Mouse (Mus musculus): Measurements from ENCODE around the gene Sdc3. TPM values are rescaled to one million over a fixed set of nuclear protein-coding genes. Genes with fewer than 3 reads are reported as not detected.
A peak's percentile ranks its signal among the peaks of the same experiment; 100 is the strongest.

Gene Sdc3
- total and polyA plus RNA-seq, 3 experiments, result 0.01 to 15.7 (median 0.05) TPM

DNA sequence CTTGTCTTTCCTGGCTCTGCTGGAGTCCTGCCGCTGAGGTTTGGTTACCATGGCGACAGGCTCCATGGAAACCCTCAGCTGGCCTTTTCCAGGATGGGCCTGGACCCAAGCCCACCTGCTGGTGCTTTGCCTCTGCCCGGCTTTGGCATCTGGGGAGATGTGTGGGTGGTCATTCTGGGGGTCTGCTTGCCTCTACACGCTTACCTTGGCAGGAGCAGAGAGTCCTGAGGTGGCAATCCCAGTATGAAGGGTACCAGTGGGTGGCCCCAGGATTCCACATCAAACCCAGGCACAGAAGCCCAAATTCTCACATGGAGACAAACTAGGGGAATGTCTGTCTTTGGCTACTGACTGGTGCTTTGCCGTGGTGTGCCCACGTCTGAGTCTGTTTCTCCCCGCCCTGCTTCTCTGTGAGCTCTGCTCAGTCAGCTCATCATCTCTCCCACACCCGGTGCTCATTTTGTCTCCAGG is 73.6 kb downstream of the Sdc3 start:
- ATAC-seq (ENCODE audit: extremely low read depth, insufficient number of reproducible peaks, low FRiP score, poor library complexity, severe bottlenecking), result no peak
- TF ChIP-seq TAL1 (conservative IDR thresholded peaks at IDR 0.05; ENCODE audit: low read depth, low read length), result no peak
- TF ChIP-seq POLR2AphosphoS5 (IDR thresholded peaks at IDR 0.05; ENCODE audit: insufficient replicate concordance, low read depth, low read length), result no peak
- TF ChIP-seq GATA1 (IDR thresholded peaks at IDR 0.05; ENCODE audit: borderline replicate concordance, low read length), result no peak
- TF ChIP-seq GATA2 (IDR thresholded peaks at IDR 0.05; ENCODE audit: borderline replicate concordance, low read depth, low read length), result no peak
- TF ChIP-seq CTCF (IDR thresholded peaks at IDR 0.05; ENCODE audit: low read depth, low read length), result no peak
- Histone ChIP-seq H3K27me3 (ENCODE audit: insufficient read depth, low read length) (peaks cover 40% of the 10 kb centered on the region), H3K9me3 (replicated peaks) (no peaks in the 10 kb centered on the region), H3K4me1 (ENCODE audit: insufficient read depth, low read depth, low read length) (no peaks in the 10 kb centered on the region), H3K4me3 (ENCODE audit: low read depth, low read length) (no peak overlapping the region), H3K36me3 (replicated peaks) (no peaks in the 10 kb centered on the region)
- no peak for DNase-seq (ENCODE audit: low spot score)

DNA sequence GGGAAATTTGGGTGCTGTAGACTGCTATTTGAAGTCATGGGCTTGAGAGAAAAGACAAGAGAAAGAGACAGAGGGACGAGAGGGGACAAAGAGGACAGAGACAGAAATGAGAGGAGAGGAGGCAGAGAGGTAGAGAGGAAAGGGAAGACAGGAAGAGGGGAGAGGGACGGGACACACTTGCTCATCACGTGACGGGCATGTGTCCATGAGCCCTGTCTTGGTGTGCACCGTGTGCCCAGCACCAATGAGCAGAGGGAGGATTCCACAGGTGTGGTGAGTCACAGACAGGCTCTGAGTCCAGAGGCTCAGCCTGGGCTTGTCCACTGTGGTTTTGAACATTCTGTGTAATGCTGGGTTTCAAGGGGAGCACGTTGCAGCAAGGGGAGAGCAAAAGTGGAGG is 75.6 kb downstream of the Sdc3 start:
- H3K9me3 ChIP-seq (replicated peaks), result no peaks in the 10 kb centered on the region
- no peak for TF ChIP-seq GATA2 (IDR thresholded peaks at IDR 0.05; ENCODE audit: borderline replicate concordance, low read depth, low read length)
- no peak for TF ChIP-seq CTCF (IDR thresholded peaks at IDR 0.05; ENCODE audit: low read depth, low read length)
- TF ChIP-seq POLR2AphosphoS5 (IDR thresholded peaks at IDR 0.05; ENCODE audit: insufficient replicate concordance, low read depth, low read length), result no peak
- TF ChIP-seq GATA1 (IDR thresholded peaks at IDR 0.05; ENCODE audit: borderline replicate concordance, low read length), result no peak
- TF ChIP-seq TAL1 (conservative IDR thresholded peaks at IDR 0.05; ENCODE audit: low read depth, low read length), result no peak
- peaks cover 27% of the 10 kb centered on the region for H3K27me3 ChIP-seq (ENCODE audit: insufficient read depth, low read length)
- ATAC-seq (ENCODE audit: extremely low read depth, insufficient number of reproducible peaks, low FRiP score, poor library complexity, severe bottlenecking) (no peak), DNase-seq (ENCODE audit: low spot score) (no peak)
- H3K4me3 ChIP-seq (ENCODE audit: low read depth, low read length), result no peak overlapping the region
- no peaks in the 10 kb centered on the region for H3K4me1 ChIP-seq (ENCODE audit: insufficient read depth, low read depth, low read length)
- H3K36me3 ChIP-seq (replicated peaks), result no peaks in the 10 kb centered on the region

DNA sequence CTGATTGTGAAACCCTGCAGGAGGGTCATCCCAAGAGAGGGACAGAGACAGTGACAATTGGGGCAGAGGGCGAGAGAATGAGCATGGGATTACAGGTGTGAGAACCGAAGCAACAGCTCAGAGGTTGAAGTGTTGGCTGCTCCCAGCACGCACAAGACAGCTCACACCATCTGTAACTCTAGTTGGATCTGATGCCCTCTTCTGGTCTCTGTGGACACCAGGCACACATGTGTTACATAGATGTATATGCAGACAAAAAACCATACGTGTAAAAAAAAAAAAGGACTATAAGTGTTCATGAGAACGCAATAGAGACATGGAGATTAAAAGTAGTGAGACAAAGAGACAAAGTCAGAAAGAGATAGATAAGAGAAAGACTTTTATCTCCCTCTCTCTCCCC is 76.5 kb downstream of the Sdc3 start:
- peaks cover 21% of the 10 kb centered on the region for H3K27me3 ChIP-seq (ENCODE audit: insufficient read depth, low read length)
- TF ChIP-seq TAL1 (conservative IDR thresholded peaks at IDR 0.05; ENCODE audit: low read depth, low read length) (no peak), GATA2 (IDR thresholded peaks at IDR 0.05; ENCODE audit: borderline replicate concordance, low read depth, low read length) (no peak)
- no peak for ATAC-seq (ENCODE audit: extremely low read depth, insufficient number of reproducible peaks, low FRiP score, poor library complexity, severe bottlenecking)

GRCm38 (mm10) chr4:130872414-130872813 is 80.1 kb downstream of the Sdc3 start:
- no peaks in the 10 kb centered on the region; the same call in 1 of the 2 replicates for H3K9me3 ChIP-seq (replicated peaks)
- no peak for DNase-seq (ENCODE audit: low spot score)
- TF ChIP-seq CTCF (IDR thresholded peaks at IDR 0.05; ENCODE audit: low read depth, low read length) (no peak), GATA2 (IDR thresholded peaks at IDR 0.05; ENCODE audit: borderline replicate concordance, low read depth, low read length) (no peak), TAL1 (conservative IDR thresholded peaks at IDR 0.05; ENCODE audit: low read depth, low read length) (no peak), GATA1 (IDR thresholded peaks at IDR 0.05; ENCODE audit: borderline replicate concordance, low read length) (no peak), POLR2AphosphoS5 (IDR thresholded peaks at IDR 0.05; ENCODE audit: insufficient replicate concordance, low read depth, low read length) (no peak)

More for the DNA sequence above, 76.5 kb downstream of the Sdc3 start:
- Histone ChIP-seq H3K9me3 (replicated peaks) (no peaks in the 10 kb centered on the region; the same call in 1 of the 2 replicates), H3K36me3 (replicated peaks) (no peaks in the 10 kb centered on the region), H3K4me3 (ENCODE audit: low read depth, low read length) (no peak overlapping the region), H3K4me1 (ENCODE audit: insufficient read depth, low read depth, low read length) (no peaks in the 10 kb centered on the region)
- no peak for DNase-seq (ENCODE audit: low spot score)

GRCm38 (mm10) chr4:130873440-130873839 is 81.1 kb downstream of the Sdc3 start:
- Histone ChIP-seq H3K27me3 (ENCODE audit: insufficient read depth, low read length) (peaks cover 23% of the 10 kb centered on the region), H3K4me1 (ENCODE audit: insufficient read depth, low read depth, low read length) (no peaks in the 10 kb centered on the region; the same call in 1 of the 2 replicates), H3K9me3 (replicated peaks) (no peaks in the 10 kb centered on the region; the same call in 1 of the 2 replicates), H3K36me3 (replicated peaks) (no peaks in the 10 kb centered on the region), H3K4me3 (ENCODE audit: low read depth, low read length) (no peak overlapping the region)
- DNase-seq (ENCODE audit: low spot score) (no peak), ATAC-seq (ENCODE audit: extremely low read depth, insufficient number of reproducible peaks, low FRiP score, poor library complexity, severe bottlenecking) (no peak)
- peak; percentile 59 for TF ChIP-seq CTCF (IDR thresholded peaks at IDR 0.05; ENCODE audit: low read depth, low read length)
- TF ChIP-seq GATA1 (IDR thresholded peaks at IDR 0.05; ENCODE audit: borderline replicate concordance, low read length), result no peak

More at GRCm38 (mm10) chr4:130872414-130872813, 80.1 kb downstream of the Sdc3 start:
- peaks cover 30% of the 10 kb centered on the region for H3K27me3 ChIP-seq (ENCODE audit: insufficient read depth, low read length)
- H3K36me3 ChIP-seq (replicated peaks), result no peaks in the 10 kb centered on the region
- no peaks in the 10 kb centered on the region for H3K4me1 ChIP-seq (ENCODE audit: insufficient read depth, low read depth, low read length)
- H3K4me3 ChIP-seq (ENCODE audit: low read depth, low read length), result no peak overlapping the region
- ATAC-seq (ENCODE audit: extremely low read depth, insufficient number of reproducible peaks, low FRiP score, poor library complexity, severe bottlenecking), result no peak

DNA sequence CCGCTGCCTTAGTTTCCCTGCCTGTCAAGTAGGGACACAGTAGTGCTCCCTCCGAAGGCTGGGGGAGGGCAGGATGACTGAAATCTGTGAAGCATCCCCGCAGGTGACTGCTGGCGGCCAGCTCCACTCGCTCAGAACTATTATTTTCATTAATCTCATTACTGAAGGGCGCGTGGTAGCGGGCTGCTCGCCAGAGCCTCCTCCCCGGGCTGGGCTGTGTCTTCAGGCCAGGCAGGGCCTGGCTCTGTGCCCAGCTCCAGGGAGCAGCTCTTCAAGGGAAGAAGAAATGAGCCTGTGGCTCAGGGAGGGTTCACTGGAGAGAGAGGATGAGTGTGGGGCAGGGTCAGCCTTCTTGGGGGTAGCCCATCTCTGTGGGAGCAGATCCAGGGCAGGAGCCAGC is 82.3 kb downstream of the Sdc3 start:
- no peaks in the 10 kb centered on the region; the same call in 1 of the 2 replicates for H3K9me3 ChIP-seq (replicated peaks)
- H3K36me3 ChIP-seq (replicated peaks), result no peaks in the 10 kb centered on the region
- peaks cover 26% of the 10 kb centered on the region for H3K27me3 ChIP-seq (ENCODE audit: insufficient read depth, low read length)
- ATAC-seq (ENCODE audit: extremely low read depth, insufficient number of reproducible peaks, low FRiP score, poor library complexity, severe bottlenecking) (no peak), DNase-seq (ENCODE audit: low spot score) (no peak)
- no peak overlapping the region for H3K4me3 ChIP-seq (ENCODE audit: low read depth, low read length)
- no peaks in the 10 kb centered on the region; the same call in 1 of the 2 replicates for H3K4me1 ChIP-seq (ENCODE audit: insufficient read depth, low read depth, low read length)
- TF ChIP-seq GATA1 (IDR thresholded peaks at IDR 0.05; ENCODE audit: borderline replicate concordance, low read length), result no peak
- TF ChIP-seq TAL1 (conservative IDR thresholded peaks at IDR 0.05; ENCODE audit: low read depth, low read length), result no peak
- TF ChIP-seq POLR2AphosphoS5 (IDR thresholded peaks at IDR 0.05; ENCODE audit: insufficient replicate concordance, low read depth, low read length), result no peak
- TF ChIP-seq CTCF (IDR thresholded peaks at IDR 0.05; ENCODE audit: low read depth, low read length), result no peak
- no peak for TF ChIP-seq GATA2 (IDR thresholded peaks at IDR 0.05; ENCODE audit: borderline replicate concordance, low read depth, low read length)

Other genes starting within 250 kb of the Sdc3 start
- gene Nkain1, start 218.4 kb upstream of the Sdc3 start, total RNA-seq (2014; fragmentation: Nextera tagmentation), result not detected in 2 replicates
- gene Nkain1, start 218.4 kb upstream of the Sdc3 start, total RNA-seq (2017), result not detected in 2 replicates
- not detected in 2 replicates for gene Nkain1, start 218.4 kb upstream of the Sdc3 start, polyA plus RNA-seq (2012)
- 113 and 122 TPM in 2 replicates for gene Pum1, start 129.2 kb upstream of the Sdc3 start, total RNA-seq (2014; fragmentation: Nextera tagmentation)
- gene Pum1, start 129.2 kb upstream of the Sdc3 start, total RNA-seq (2017), result 39.6 and 42.7 TPM in 2 replicates
- gene Pum1, start 129.2 kb upstream of the Sdc3 start, polyA plus RNA-seq (2012), result 37.5 and 43.5 TPM in 2 replicates
- 717 and 822 TPM in 2 replicates for gene Laptm5, start 120.6 kb downstream of the Sdc3 start, total RNA-seq (2014; fragmentation: Nextera tagmentation)
- gene Laptm5, start 120.6 kb downstream of the Sdc3 start, total RNA-seq (2017), result 184 and 222 TPM in 2 replicates
- 540 and 565 TPM in 2 replicates for gene Laptm5, start 120.6 kb downstream of the Sdc3 start, polyA plus RNA-seq (2012)
- 0.98 TPM in 1 of 2 replicates, not detected in the other for gene Matn1, start 151.8 kb downstream of the Sdc3 start, total RNA-seq (2014; fragmentation: Nextera tagmentation)
- gene Matn1, start 151.8 kb downstream of the Sdc3 start, total RNA-seq (2017), result 0.60 and 1.1 TPM in 2 replicates
- 0.30 and 0.79 TPM in 2 replicates for gene Matn1, start 151.8 kb downstream of the Sdc3 start, polyA plus RNA-seq (2012)